In genomic region chr16:17796519-17796918, GRCm38 (mm10) we compare ENCODE assay signal across 8 mouse cellular contexts. TPM values are rescaled to one million over a fixed set of nuclear protein-coding genes. Genes with fewer than 3 reads are reported as not detected.
DNase-seq lines count a peak whose midpoint lies in the region; ATAC-seq and TF ChIP-seq lines count a peak whose summit lies in the region.

No protein-coding gene starts in this region.

- peak overlapping the region; percentile 79 for H3K4me3 ChIP-seq in lung, embryonic 14.5 days (ENCODE audit: low read depth, low read length)
- H3K4me3 ChIP-seq in forebrain, embryonic 14.5 days (ENCODE audit: low read depth, low read length) = peak overlapping the region; percentile 45
- peak overlapping the region; percentile 62 for H3K4me3 ChIP-seq in liver, embryonic 11.5 days (ENCODE audit: low read depth, low read length)
- peak overlapping the region; percentile 61 for H3K4me3 ChIP-seq in stomach, embryonic 14.5 days (ENCODE audit: low read depth, low read length)

- peak overlapping the region; percentile 93 for H3K9ac ChIP-seq in lung, embryonic 14.5 days
- peak overlapping the region; percentile 65 for H3K9ac ChIP-seq in forebrain, embryonic 14.5 days (ENCODE audit: low read length)
- H3K9ac ChIP-seq in liver, embryonic 11.5 days (ENCODE audit: low read depth, low read length) = peak overlapping the region; percentile 66; the same call in 1 of the 2 replicates
- peak overlapping the region; percentile 34; the same call in 1 of the 2 replicates for H3K9ac ChIP-seq in stomach, embryonic 14.5 days (replicated peaks; ENCODE audit: low read depth, low read length)

- H3K9me3 ChIP-seq in lung, embryonic 14.5 days (ENCODE audit: low read depth, low read length) = no peaks in the 10 kb centered on the region
- no peaks in the 10 kb centered on the region for H3K9me3 ChIP-seq in forebrain, embryonic 14.5 days (replicated peaks; ENCODE audit: control insufficient read depth, low read length)
- H3K9me3 ChIP-seq in liver, embryonic 11.5 days (ENCODE audit: control insufficient read depth, low read length) = no peaks in the 10 kb centered on the region
- no peaks in the 10 kb centered on the region for H3K9me3 ChIP-seq in stomach, embryonic 14.5 days (ENCODE audit: control insufficient read depth, low read depth, low read length)

- peaks cover 9% of the 10 kb centered on the region; the same call in 1 of the 2 replicates for H3K27me3 ChIP-seq in lung, embryonic 14.5 days (ENCODE audit: insufficient read depth, low read length)
- peaks cover 64% of the 10 kb centered on the region for H3K27me3 ChIP-seq in forebrain, embryonic 14.5 days (replicated peaks; ENCODE audit: control insufficient read depth, insufficient read depth, low read length)
- peaks cover 64% of the 10 kb centered on the region for H3K27me3 ChIP-seq in liver, embryonic 11.5 days (replicated peaks; ENCODE audit: control insufficient read depth, insufficient read depth, low read length)
- peaks cover 12% of the 10 kb centered on the region for H3K27me3 ChIP-seq in stomach, embryonic 14.5 days (ENCODE audit: control insufficient read depth, insufficient read depth, low read length)

- no peak for DNase-seq in lung, embryonic 14.5 days
- no peak for DNase-seq in lung, postnatal 10 days
- DNase-seq in forebrain, embryonic 14.5 days (ENCODE audit: low spot score) = no peak
- no peak for DNase-seq in liver, embryonic 11.5 days (ENCODE audit: low spot score)
- DNase-seq in adipocyte (ENCODE audit: low spot score) = no peak
- no peak for DNase-seq in spleen, postnatal 36 days (ENCODE audit: low spot score in 2 of 2)
- no peak for DNase-seq in frontal cortex, postnatal 10 days (ENCODE audit: low spot score in 2 of 2)

- peaks cover 12% of the 10 kb centered on the region; the same call in 1 of the 2 replicates for H3K4me1 ChIP-seq in lung, embryonic 14.5 days (ENCODE audit: insufficient read depth)
- H3K4me1 ChIP-seq in forebrain, embryonic 14.5 days (ENCODE audit: control insufficient read depth, insufficient read depth, low read length) = peaks cover 10% of the 10 kb centered on the region
- H3K4me1 ChIP-seq in liver, embryonic 11.5 days (replicated peaks; ENCODE audit: control insufficient read depth, insufficient read depth, low read length) = peaks cover 19% of the 10 kb centered on the region
- H3K4me1 ChIP-seq in stomach, embryonic 14.5 days (ENCODE audit: control insufficient read depth, insufficient read depth, low read length) = peaks cover 20% of the 10 kb centered on the region; the same call in 1 of the 2 replicates

- H3K27ac ChIP-seq in lung, embryonic 14.5 days (ENCODE audit: low read depth) = peak overlapping the region; percentile 97
- H3K27ac ChIP-seq in forebrain, embryonic 14.5 days (ENCODE audit: low read depth, low read length) = no peak overlapping the region
- peak overlapping the region; percentile 25; the same call in 1 of the 2 replicates for H3K27ac ChIP-seq in liver, embryonic 11.5 days (ENCODE audit: low read depth, low read length)
- H3K27ac ChIP-seq in stomach, embryonic 14.5 days (ENCODE audit: low read length) = peak overlapping the region; percentile 88; the same call in 1 of the 2 replicates

- peak overlapping the region; percentile 82 for H3K4me2 ChIP-seq in lung, embryonic 14.5 days
- peak overlapping the region; percentile 77 for H3K4me2 ChIP-seq in forebrain, embryonic 14.5 days (ENCODE audit: low read length)
- H3K4me2 ChIP-seq in liver, embryonic 11.5 days = peak overlapping the region; percentile 72
- peak overlapping the region; percentile 77 for H3K4me2 ChIP-seq in stomach, embryonic 14.5 days (replicated peaks; ENCODE audit: low read depth, low read length)

- TF ChIP-seq CTCF in lung, embryonic 14.5 days (IDR thresholded peaks at IDR 0.05; ENCODE audit: low read depth) = no peak

- no peak for ATAC-seq in lung, embryonic 14.5 days (ENCODE audit: insufficient read depth)
- no peak for ATAC-seq in forebrain, embryonic 14.5 days
- no peak for ATAC-seq in liver, embryonic 11.5 days (replicated peaks; ENCODE audit: low FRiP score)
- ATAC-seq in stomach, embryonic 14.5 days (ENCODE audit: insufficient number of reproducible peaks, insufficient read depth, low FRiP score, low read depth) = no peak

- peaks cover 29% of the 10 kb centered on the region for H3K36me3 ChIP-seq in lung, embryonic 14.5 days (ENCODE audit: insufficient read depth)
- H3K36me3 ChIP-seq in forebrain, embryonic 14.5 days (ENCODE audit: control insufficient read depth, insufficient read depth, low read length) = peaks cover 11% of the 10 kb centered on the region; the same call in 1 of the 2 replicates
- H3K36me3 ChIP-seq in liver, embryonic 11.5 days (ENCODE audit: control insufficient read depth, insufficient read depth, low read length) = peaks cover 9% of the 10 kb centered on the region
- H3K36me3 ChIP-seq in stomach, embryonic 14.5 days (ENCODE audit: control insufficient read depth, insufficient read depth, low read length) = peaks cover 13% of the 10 kb centered on the region; the same call in 1 of the 2 replicates

RNA-seq across cellular contexts. Expression of gene Scarf2, which starts 0.6 kb away (rescaled TPM):
- polyA plus RNA-seq in lung, embryonic 14.5 days (2014; fragmentation: Nextera tagmentation; extraction: Ambion mirVana) = 32.7 and 36.3 TPM in 2 replicates
- 0.89 and 1.1 TPM in 2 replicates for polyA plus RNA-seq in forebrain, embryonic 14.5 days (2014; fragmentation: Nextera tagmentation; extraction: Ambion mirVana)
- polyA plus RNA-seq in liver, embryonic 11.5 days (2014; fragmentation: Nextera tagmentation; extraction: Ambion mirVana) = 5.8 and 6.9 TPM in 2 replicates
- 17.8 and 23.3 TPM in 2 replicates for polyA plus RNA-seq in stomach, embryonic 14.5 days (2014; fragmentation: Nextera tagmentation; extraction: Ambion mirVana)

RNA-seq across cellular contexts. Expression of gene B830017H08Rik, which starts 36.4 kb away (rescaled TPM):
- polyA plus RNA-seq in lung, embryonic 14.5 days (2014; fragmentation: Nextera tagmentation; extraction: Ambion mirVana) = 0.18 TPM in 1 of 2 replicates, not detected in the other
- polyA plus RNA-seq in forebrain, embryonic 14.5 days (2014; fragmentation: Nextera tagmentation; extraction: Ambion mirVana) = 1.0 and 1.5 TPM in 2 replicates
- not detected in 2 replicates for polyA plus RNA-seq in liver, embryonic 11.5 days (2014; fragmentation: Nextera tagmentation; extraction: Ambion mirVana)
- polyA plus RNA-seq in stomach, embryonic 14.5 days (2014; fragmentation: Nextera tagmentation; extraction: Ambion mirVana) = not detected in 2 replicates

RNA-seq across cellular contexts. Expression of gene Klhl22, which starts 37.1 kb away (rescaled TPM):
- polyA plus RNA-seq in lung, embryonic 14.5 days (2014; fragmentation: Nextera tagmentation; extraction: Ambion mirVana) = 67.0 and 70.7 TPM in 2 replicates
- polyA plus RNA-seq in forebrain, embryonic 14.5 days (2014; fragmentation: Nextera tagmentation; extraction: Ambion mirVana) = 68.2 and 71.9 TPM in 2 replicates
- 47.5 and 49.3 TPM in 2 replicates for polyA plus RNA-seq in liver, embryonic 11.5 days (2014; fragmentation: Nextera tagmentation; extraction: Ambion mirVana)
- 69.8 and 76.6 TPM in 2 replicates for polyA plus RNA-seq in stomach, embryonic 14.5 days (2014; fragmentation: Nextera tagmentation; extraction: Ambion mirVana)

RNA-seq across cellular contexts. Expression of gene Car15, which starts 41.6 kb away (rescaled TPM):
- polyA plus RNA-seq in lung, embryonic 14.5 days (2014; fragmentation: Nextera tagmentation; extraction: Ambion mirVana) = 2.6 and 2.7 TPM in 2 replicates
- 4.0 and 5.0 TPM in 2 replicates for polyA plus RNA-seq in forebrain, embryonic 14.5 days (2014; fragmentation: Nextera tagmentation; extraction: Ambion mirVana)
- 1.1 and 1.9 TPM in 2 replicates for polyA plus RNA-seq in liver, embryonic 11.5 days (2014; fragmentation: Nextera tagmentation; extraction: Ambion mirVana)
- 2.4 and 3.4 TPM in 2 replicates for polyA plus RNA-seq in stomach, embryonic 14.5 days (2014; fragmentation: Nextera tagmentation; extraction: Ambion mirVana)

Comparison
In these comparisons a context has a peak if more than half of its experiments do, and no peak if none do; other contexts are left out.
1. H3K9ac ChIP-seq: peak in every context shown above with its lines; median percentile 93 in lung, embryonic 14.5 days; 66 in liver, embryonic 11.5 days; 65 in forebrain, embryonic 14.5 days; 34 in stomach, embryonic 14.5 days.